Mouse (Mus musculus) hindbrain, embryonic 11.5 days (tissue): ENCODE measurements around the gene Pde4d. TPM values are rescaled to one million over a fixed set of nuclear protein-coding genes. Genes with fewer than 3 reads are reported as not detected.
A peak's percentile ranks its signal among the peaks of the same experiment; 100 is the strongest.

ENCODE experiments used
- ATAC-seq: fragments of 200-750 bp; cut with Nextera tagmentation; 2 replicates; pipeline ENCODE4 v1.8.0; 2017; ENCODE audit warnings: mild to moderate bottlenecking, moderate TSS enrichment, moderate library complexity; ENCODE audit not compliant: low FRiP score
- DNase-seq: peaks from one replicate; pipeline ENCODE4 v3.0.0-alpha.2; 2015; ENCODE audit warnings: low spot score
- H3K27ac ChIP-seq: fragments of 300-500 bp; sonication (generic); 2 replicates; pipeline ENCODE4 v1.5.1; 2014; ENCODE audit warnings: mild to moderate bottlenecking, low read depth, low read length
- H3K27me3 ChIP-seq: fragments of 300-500 bp; sonication (generic); 2 replicates; pipeline ENCODE4 v1.6.1; 2014; ENCODE audit warnings: mild to moderate bottlenecking, low read length, moderate library complexity, mixed read lengths; ENCODE audit not compliant: control insufficient read depth, insufficient read depth
- H3K36me3 ChIP-seq: fragments of 300-500 bp; sonication (generic); 2 replicates; pipeline ENCODE4 v1.6.1; 2014; ENCODE audit warnings: mild to moderate bottlenecking, low read length, moderate library complexity, mixed read lengths; ENCODE audit not compliant: control insufficient read depth, insufficient read depth
- H3K4me1 ChIP-seq: fragments of 300-500 bp; sonication (generic); replicated peaks from 2 replicates; pipeline ENCODE4 v1.6.1; 2014; ENCODE audit warnings: low read length, mixed read lengths; ENCODE audit not compliant: control insufficient read depth, insufficient read depth
- H3K4me2 ChIP-seq: fragments of 300-500 bp; sonication (generic); replicated peaks from 2 replicates; pipeline ENCODE4 v1.6.1; 2014; ENCODE audit warnings: mild to moderate bottlenecking, low read depth, low read length
- H3K4me3 ChIP-seq: fragments of 300-500 bp; sonication (generic); 2 replicates; pipeline ENCODE4 v1.5.1; 2014; ENCODE audit warnings: low read depth, low read length
- H3K9ac ChIP-seq: fragments of 300-500 bp; sonication (generic); 2 replicates; pipeline ENCODE4 v1.6.1; 2014; ENCODE audit warnings: low read depth, low read length
- H3K9me3 ChIP-seq: fragments of 300-500 bp; sonication (generic); 2 replicates; pipeline ENCODE4 v1.6.1; 2016; ENCODE audit warnings: low read length; ENCODE audit not compliant: control insufficient read depth
- WGBS: fragments of 180-500 bp; shearing (Covaris S2); extraction: QIAGEN DNeasy Blood & Tissue Kit; methylation state at CpG from one replicate; pipeline ENCODE4 v1.1.7; 2014; 5-methylcytosine and 5-hydroxymethylcytosine counted together
- polyA plus RNA-seq: library from polyadenylated mRNA; unstranded; fragments of >200 nt; fragmentation: Nextera tagmentation; extraction: Ambion mirVana; gene quantifications from 2 replicates; pipeline ENCODE4 v1.2.1, GENCODE M21; 2014

The Pde4d gene
- polyA plus RNA-seq, 1 experiment from 2014 or later, result 18.3 TPM

GRCm38 (mm10) chr13:109205541-109205940, 755.8 kb downstream of the Pde4d start:
- WGBS, result 58% methylated on average over 9 of the region's 9 CpGs

GRCm38 (mm10) chr13:109208607-109209006, 758.9 kb downstream of the Pde4d start:
- no peaks in the 10 kb centered on the region for H3K36me3 ChIP-seq
- H3K27ac ChIP-seq, result no peak overlapping the region
- WGBS, result 93% methylated on average over 16 of the region's 16 CpGs
- no peak overlapping the region for H3K9ac ChIP-seq
- no peak overlapping the region for H3K4me3 ChIP-seq
- DNase-seq (no peak), ATAC-seq (no peak)
- H3K4me1 ChIP-seq, result no peaks in the 10 kb centered on the region
- no peaks in the 10 kb centered on the region for H3K9me3 ChIP-seq
- no peak overlapping the region for H3K4me2 ChIP-seq
- no peaks in the 10 kb centered on the region for H3K27me3 ChIP-seq

More at GRCm38 (mm10) chr13:109205541-109205940, 755.8 kb downstream of the Pde4d start:
- DNase-seq (no peak), ATAC-seq (no peak)
- Histone ChIP-seq H3K4me1 (no peaks in the 10 kb centered on the region), H3K27me3 (no peaks in the 10 kb centered on the region), H3K4me3 (no peak overlapping the region), H3K9ac (no peak overlapping the region), H3K4me2 (no peak overlapping the region), H3K27ac (no peak overlapping the region), H3K9me3 (no peaks in the 10 kb centered on the region), H3K36me3 (no peaks in the 10 kb centered on the region)

- H3K4me3 ChIP-seq, result no peak overlapping the region
- no peak overlapping the region for H3K4me2 ChIP-seq
- H3K27ac ChIP-seq, result no peak overlapping the region
- no peaks in the 10 kb centered on the region for H3K36me3 ChIP-seq
- ATAC-seq (no peak), DNase-seq (no peak)
- 80% methylated on average over 6 of the region's 6 CpGs for WGBS
- no peaks in the 10 kb centered on the region for H3K27me3 ChIP-seq
- no peaks in the 10 kb centered on the region for H3K4me1 ChIP-seq
- no peak overlapping the region for H3K9ac ChIP-seq
- H3K9me3 ChIP-seq, result no peaks in the 10 kb centered on the region
Measured at GRCm38 (mm10) chr13:109209413-109209812, 759.7 kb downstream of the Pde4d start.

GRCm38 (mm10) chr13:109210403-109210802, 760.7 kb downstream of the Pde4d start:
- no peaks in the 10 kb centered on the region for H3K36me3 ChIP-seq

GRCm38 (mm10) chr13:109211471-109211870, 761.7 kb downstream of the Pde4d start:
- no peak overlapping the region for H3K4me2 ChIP-seq
- WGBS, result 75% methylated on average over 8 of the region's 8 CpGs
- no peak overlapping the region for H3K27ac ChIP-seq
- H3K4me1 ChIP-seq, result no peaks in the 10 kb centered on the region
- no peak overlapping the region for H3K9ac ChIP-seq
- no peaks in the 10 kb centered on the region for H3K9me3 ChIP-seq
- no peaks in the 10 kb centered on the region for H3K27me3 ChIP-seq
- ATAC-seq (no peak), DNase-seq (no peak)
- H3K36me3 ChIP-seq, result no peaks in the 10 kb centered on the region
- no peak overlapping the region for H3K4me3 ChIP-seq

More at GRCm38 (mm10) chr13:109210403-109210802, 760.7 kb downstream of the Pde4d start:
- ATAC-seq (no peak), DNase-seq (peak; percentile 87)
- Histone ChIP-seq H3K4me2 (no peak overlapping the region), H3K4me1 (no peaks in the 10 kb centered on the region), H3K9me3 (no peaks in the 10 kb centered on the region), H3K27me3 (no peaks in the 10 kb centered on the region), H3K9ac (no peak overlapping the region), H3K4me3 (no peak overlapping the region), H3K27ac (no peak overlapping the region)
- WGBS, result 9% methylated on average over 4 of the region's 4 CpGs

- H3K9me3 ChIP-seq, result no peaks in the 10 kb centered on the region
- WGBS, result 65% methylated on average over 16 of the region's 16 CpGs
- no peak overlapping the region for H3K4me2 ChIP-seq
- no peak overlapping the region for H3K27ac ChIP-seq
- H3K9ac ChIP-seq, result no peak overlapping the region
- DNase-seq, result no peak
- no peaks in the 10 kb centered on the region for H3K4me1 ChIP-seq
- no peaks in the 10 kb centered on the region for H3K36me3 ChIP-seq
- no peaks in the 10 kb centered on the region for H3K27me3 ChIP-seq
- H3K4me3 ChIP-seq, result no peak overlapping the region
- ATAC-seq, result no peak
Measured at GRCm38 (mm10) chr13:109211941-109212487, 762.3 kb downstream of the Pde4d start.

- WGBS, result 32% methylated on average over 13 of the region's 13 CpGs
- Histone ChIP-seq H3K9me3 (no peaks in the 10 kb centered on the region), H3K4me3 (no peak overlapping the region), H3K9ac (no peak overlapping the region), H3K4me2 (no peak overlapping the region), H3K4me1 (no peaks in the 10 kb centered on the region), H3K27me3 (no peaks in the 10 kb centered on the region), H3K36me3 (no peaks in the 10 kb centered on the region), H3K27ac (no peak overlapping the region)
- ATAC-seq (peak; percentile 59; the same call in 1 of the 2 replicates), DNase-seq (peak; percentile 51)
Measured at GRCm38 (mm10) chr13:109212788-109213473, 763.2 kb downstream of the Pde4d start.

GRCm38 (mm10) chr13:109219019-109219725, 769.4 kb downstream of the Pde4d start:
- no peak overlapping the region for H3K4me3 ChIP-seq
- no peak overlapping the region for H3K4me2 ChIP-seq
- H3K4me1 ChIP-seq, result no peaks in the 10 kb centered on the region
- no peaks in the 10 kb centered on the region for H3K27me3 ChIP-seq
- no peaks in the 10 kb centered on the region for H3K36me3 ChIP-seq
- 88% methylated on average over 8 of the region's 8 CpGs for WGBS
- DNase-seq (no peak), ATAC-seq (no peak)
- H3K9me3 ChIP-seq, result no peaks in the 10 kb centered on the region
- no peak overlapping the region for H3K27ac ChIP-seq
- no peak overlapping the region for H3K9ac ChIP-seq
